Mouse (Mus musculus): Measurements from ENCODE around the gene Wdr38. TPM values are rescaled to one million over a fixed set of nuclear protein-coding genes. Genes with fewer than 3 reads are reported as not detected.
"Not testable (repeated sequence)": the region's sequence is repeated elsewhere in the genome, so short reads cannot be mapped to it uniquely, and the experiment has no call there.

Wdr38 gene
- polyA plus RNA-seq, 1 experiment, result 0.13 TPM

GRCm38 (mm10) chr2:39008954-39009365 lies 11.7 kb downstream of the Wdr38 start:
- Histone ChIP-seq H3K4me1 (ENCODE audit: control insufficient read depth, insufficient read depth, insufficient read length, low read length) (peaks cover 6% of the 10 kb centered on the region; the same call in 1 of the 2 replicates), H3K4me3 (ENCODE audit: low read depth, low read length) (peak overlapping the region; percentile 93), H3K27ac (ENCODE audit: insufficient read depth, low read depth, low read length) (peak overlapping the region; percentile 90), H3K27me3 (ENCODE audit: control insufficient read depth, insufficient read depth, low read length) (no peaks in the 10 kb centered on the region), H3K36me3 (ENCODE audit: control insufficient read depth, insufficient read depth, low read length) (peaks cover 7% of the 10 kb centered on the region)
- TF ChIP-seq POLR2A (IDR thresholded peaks at IDR 0.05; ENCODE audit: low read depth, low read length), result no peak
- no peak for TF ChIP-seq CTCF (IDR thresholded peaks at IDR 0.05; ENCODE audit: extremely low read depth, insufficient read length, insufficient replicate concordance, low read depth, low read length)
- 1% methylated on average over 3 of the region's 3 CpGs for WGBS

GRCm38 (mm10) chr2:39010144-39010543 lies 12.9 kb downstream of the Wdr38 start:
- not testable (repeated sequence) for H3K27me3 ChIP-seq (ENCODE audit: control insufficient read depth, insufficient read depth, low read length); H3K27ac ChIP-seq (ENCODE audit: insufficient read depth, low read depth, low read length); H3K4me3 ChIP-seq (ENCODE audit: low read depth, low read length); H3K4me1 ChIP-seq (ENCODE audit: control insufficient read depth, insufficient read depth, insufficient read length, low read length)
- WGBS, result 72% methylated on average over 5 of the region's 5 CpGs
- peaks cover 18% of the 10 kb centered on the region for H3K36me3 ChIP-seq (ENCODE audit: control insufficient read depth, insufficient read depth, low read length)

GRCm38 (mm10) chr2:39011264-39011663 lies 14.0 kb downstream of the Wdr38 start:
- Histone ChIP-seq H3K27me3 (ENCODE audit: control insufficient read depth, insufficient read depth, low read length) (no peaks in the 10 kb centered on the region), H3K4me1 (ENCODE audit: control insufficient read depth, insufficient read depth, insufficient read length, low read length) (peaks cover 6% of the 10 kb centered on the region; the same call in 1 of the 2 replicates), H3K27ac (ENCODE audit: insufficient read depth, low read depth, low read length) (no peak overlapping the region), H3K4me3 (ENCODE audit: low read depth, low read length) (no peak overlapping the region), H3K36me3 (ENCODE audit: control insufficient read depth, insufficient read depth, low read length) (peaks cover 28% of the 10 kb centered on the region)
- TF ChIP-seq POLR2A (IDR thresholded peaks at IDR 0.05; ENCODE audit: low read depth, low read length) (no peak), CTCF (IDR thresholded peaks at IDR 0.05; ENCODE audit: extremely low read depth, insufficient read length, insufficient replicate concordance, low read depth, low read length) (no peak)

- Histone ChIP-seq H3K4me3 (ENCODE audit: low read depth, low read length) (no peak overlapping the region), H3K36me3 (ENCODE audit: control insufficient read depth, insufficient read depth, low read length) (peaks cover 35% of the 10 kb centered on the region), H3K27me3 (ENCODE audit: control insufficient read depth, insufficient read depth, low read length) (no peaks in the 10 kb centered on the region), H3K4me1 (ENCODE audit: control insufficient read depth, insufficient read depth, insufficient read length, low read length) (peaks cover 6% of the 10 kb centered on the region; the same call in 1 of the 2 replicates), H3K27ac (ENCODE audit: insufficient read depth, low read depth, low read length) (no peak overlapping the region)
- TF ChIP-seq POLR2A (IDR thresholded peaks at IDR 0.05; ENCODE audit: low read depth, low read length), result no peak
- no peak for TF ChIP-seq CTCF (IDR thresholded peaks at IDR 0.05; ENCODE audit: extremely low read depth, insufficient read length, insufficient replicate concordance, low read depth, low read length)
- 72% methylated on average over 3 of the region's 3 CpGs for WGBS
Measured at GRCm38 (mm10) chr2:39011971-39012370, 14.7 kb downstream of the Wdr38 start.

- no peaks in the 10 kb centered on the region for H3K27me3 ChIP-seq (ENCODE audit: control insufficient read depth, insufficient read depth, low read length)
- peaks cover 38% of the 10 kb centered on the region for H3K36me3 ChIP-seq (ENCODE audit: control insufficient read depth, insufficient read depth, low read length)
- peaks cover 6% of the 10 kb centered on the region; the same call in 1 of the 2 replicates for H3K4me1 ChIP-seq (ENCODE audit: control insufficient read depth, insufficient read depth, insufficient read length, low read length)
- H3K4me3 ChIP-seq (ENCODE audit: low read depth, low read length), result no peak overlapping the region
- H3K27ac ChIP-seq (ENCODE audit: insufficient read depth, low read depth, low read length), result no peak overlapping the region
- no peak for TF ChIP-seq POLR2A (IDR thresholded peaks at IDR 0.05; ENCODE audit: low read depth, low read length)
- TF ChIP-seq CTCF (IDR thresholded peaks at IDR 0.05; ENCODE audit: extremely low read depth, insufficient read length, insufficient replicate concordance, low read depth, low read length), result no peak
- WGBS, result 85% methylated on average over 7 of the region's 7 CpGs
Measured at GRCm38 (mm10) chr2:39012768-39013279, 15.5 kb downstream of the Wdr38 start.

- no peak for TF ChIP-seq CTCF (IDR thresholded peaks at IDR 0.05; ENCODE audit: extremely low read depth, insufficient read length, insufficient replicate concordance, low read depth, low read length)
- TF ChIP-seq POLR2A (IDR thresholded peaks at IDR 0.05; ENCODE audit: low read depth, low read length), result no peak
- Histone ChIP-seq H3K36me3 (ENCODE audit: control insufficient read depth, insufficient read depth, low read length) (peaks cover 67% of the 10 kb centered on the region), H3K4me3 (ENCODE audit: low read depth, low read length) (no peak overlapping the region), H3K4me1 (ENCODE audit: control insufficient read depth, insufficient read depth, insufficient read length, low read length) (no peaks in the 10 kb centered on the region), H3K27me3 (ENCODE audit: control insufficient read depth, insufficient read depth, low read length) (no peaks in the 10 kb centered on the region), H3K27ac (ENCODE audit: insufficient read depth, low read depth, low read length) (no peak overlapping the region)
- WGBS, result 74% methylated on average over 3 of the region's 3 CpGs
Measured at GRCm38 (mm10) chr2:39016581-39016980, 19.3 kb downstream of the Wdr38 start.

- Histone ChIP-seq H3K27me3 (ENCODE audit: control insufficient read depth, insufficient read depth, low read length) (no peaks in the 10 kb centered on the region), H3K4me1 (ENCODE audit: control insufficient read depth, insufficient read depth, insufficient read length, low read length) (no peaks in the 10 kb centered on the region), H3K27ac (ENCODE audit: insufficient read depth, low read depth, low read length) (no peak overlapping the region), H3K36me3 (ENCODE audit: control insufficient read depth, insufficient read depth, low read length) (peaks cover 78% of the 10 kb centered on the region), H3K4me3 (ENCODE audit: low read depth, low read length) (no peak overlapping the region)
- TF ChIP-seq POLR2A (IDR thresholded peaks at IDR 0.05; ENCODE audit: low read depth, low read length) (no peak), CTCF (IDR thresholded peaks at IDR 0.05; ENCODE audit: extremely low read depth, insufficient read length, insufficient replicate concordance, low read depth, low read length) (no peak)
- 91% methylated on average over 1 of the region's 1 CpGs for WGBS
Measured at GRCm38 (mm10) chr2:39020004-39020403, 22.7 kb downstream of the Wdr38 start.
